Mouse (Mus musculus): ENCODE measurements at regions not wholly inside any gene's neighbourhood (a gene's known extent, or its start where the extent isn't known, plus 50 kb on each side); places are given as distances from the start of the nearest gene placed in this dataset.
A peak's percentile ranks its signal among the peaks of the same experiment; 100 is the strongest.

- peak; percentile 22 to 37 for DNase-seq (ENCODE audit: low spot score in 2 of 2)
Measured at GRCm38 (mm10) chr1:33271437-33272145, 398.0 kb downstream of the Prim2 start.

GRCm38 (mm10) chr1:33269162-33269561, 400.4 kb downstream of the Prim2 start:
- no peak for DNase-seq (ENCODE audit: low spot score in 2 of 2)

GRCm38 (mm10) chr1:33265731-33266415, 403.7 kb downstream of the Prim2 start:
- DNase-seq (ENCODE audit: low spot score in 2 of 2) = no peak

- no peak for DNase-seq (ENCODE audit: low spot score in 2 of 2)
Measured at GRCm38 (mm10) chr1:33249474-33249873, 420.1 kb downstream of the Prim2 start.

- DNase-seq (ENCODE audit: low spot score in 2 of 2) = no peak
Measured at GRCm38 (mm10) chr1:33247076-33247475, 422.5 kb downstream of the Prim2 start.

- DNase-seq (ENCODE audit: low spot score in 2 of 2) = no peak
Measured at GRCm38 (mm10) chr1:33245186-33245585, 424.4 kb downstream of the Prim2 start.

GRCm38 (mm10) chr1:33244691-33245090, 424.9 kb downstream of the Prim2 start:
- DNase-seq (ENCODE audit: low spot score in 2 of 2) = no peak

- DNase-seq (ENCODE audit: low spot score in 2 of 2) = no peak
Measured at GRCm38 (mm10) chr1:33222997-33223396, 446.6 kb downstream of the Prim2 start.

- DNase-seq (ENCODE audit: low spot score in 2 of 2) = no peak
Measured at GRCm38 (mm10) chr1:33214815-33215214, 454.8 kb downstream of the Prim2 start.

- DNase-seq (ENCODE audit: low spot score in 2 of 2) = no peak
Measured at GRCm38 (mm10) chr1:33214394-33214793, 455.2 kb downstream of the Prim2 start.

- DNase-seq (ENCODE audit: low spot score in 2 of 2) = no peak
Measured at GRCm38 (mm10) chr1:33201571-33202189, 467.9 kb downstream of the Prim2 start.

GRCm38 (mm10) chr1:33195114-33195513, 474.5 kb downstream of the Prim2 start:
- DNase-seq (ENCODE audit: low spot score in 2 of 2) = peak in 1 of 2 experiments; percentile 11

GRCm38 (mm10) chr1:33174646-33175435, 494.8 kb downstream of the Prim2 start:
- peak; percentile 10 to 44 for DNase-seq (ENCODE audit: low spot score in 2 of 2)

- DNase-seq (ENCODE audit: low spot score in 2 of 2) = no peak
Measured at GRCm38 (mm10) chr1:33136991-33137390, 532.6 kb downstream of the Prim2 start.

- no peak for DNase-seq (ENCODE audit: low spot score in 2 of 2)
Measured at GRCm38 (mm10) chr1:33130351-33130750, 539.2 kb downstream of the Prim2 start.

GRCm38 (mm10) chr1:33125062-33125461, 544.5 kb downstream of the Prim2 start:
- DNase-seq (ENCODE audit: low spot score in 2 of 2) = no peak

- no peak for DNase-seq (ENCODE audit: low spot score in 2 of 2)
Measured at GRCm38 (mm10) chr1:33106286-33106685, 559.2 kb upstream of the Gm5415 start.

- no peak for DNase-seq (ENCODE audit: low spot score in 2 of 2)
Measured at GRCm38 (mm10) chr1:33104296-33104695, 557.2 kb upstream of the Gm5415 start.

- DNase-seq (ENCODE audit: low spot score in 2 of 2) = no peak
Measured at GRCm38 (mm10) chr1:33098062-33098461, 551.0 kb upstream of the Gm5415 start.

- no peak for DNase-seq (ENCODE audit: low spot score in 2 of 2)
Measured at GRCm38 (mm10) chr1:33096851-33097250, 549.8 kb upstream of the Gm5415 start.

- DNase-seq (ENCODE audit: low spot score in 2 of 2) = no peak
Measured at GRCm38 (mm10) chr1:33074551-33074950, 527.5 kb upstream of the Gm5415 start.
